Mouse (Mus musculus) embryonic stem cell, embryonic (primary cell): ENCODE results near the gene Ikzf4.

ENCODE experiments used
- CTCF ChIA-PET, 4 experiments: fragments of 300-600 bp in 2 of 4; fragments of 350-600 bp in 2 of 4; sonication (Branson Sonifier 250); formaldehyde crosslinking; loops; one replicate each; lab custom pipeline; 2022; ENCODE audit warnings: inconsistent platforms in 2 of 4; lab: Charles Lee
- POLR2A ChIA-PET, 4 experiments: fragments of 300-600 bp in 2 of 4; fragments of 350-600 bp in 2 of 4; sonication (Branson Sonifier 250); formaldehyde crosslinking; loops; one replicate each; lab custom pipeline; 2022; ENCODE audit warnings: antibody characterized with exemption in 4 of 4, inconsistent platforms in 1 of 4; lab: Charles Lee

Ikzf4 gene

GRCm38 (mm10) chr10:128656731-128657130 is 10.9 kb upstream of the Ikzf4 start:
- POLR2A ChIA-PET: interaction anchor here in 2 of 4 experiments (0.5 to 1.5 kb wide), 4 partner anchors 24 to 55 kb away, joined by 3 to 4 read pairs (median 4); partner anchors contain the start of gene Cdk2 (in 1 of the 2)
- CTCF ChIA-PET: no interaction called here

GRCm38 (mm10) chr10:128655254-128655653 is 9.5 kb upstream of the Ikzf4 start:
- ChIA-PET CTCF (interaction anchor here in 2 of 4 experiments (0.8 to 0.9 kb wide), 2 partner anchors 9 to 43 kb away, joined by 3 to 6 read pairs; no protein-coding TSS in a partner anchor), POLR2A (interaction anchor here in 3 of 4 experiments (0.5 to 2.3 kb wide), 8 partner anchors 9 to 89 kb away, joined by 3 to 12 read pairs (median 4); partner anchors contain the start of genes Pa2g4 (in 1 of the 3) and Rps26 (in 1 of the 3))

GRCm38 (mm10) chr10:128653866-128654265 is 8.1 kb upstream of the Ikzf4 start:
- ChIA-PET POLR2A (interaction anchor here in 3 of 4 experiments (0.6 to 2.3 kb wide), 12 partner anchors 9 to 107 kb away, joined by 3 to 12 read pairs (median 4); partner anchors contain the start of genes Ikzf4 (in 1 of the 3) and Rab5b (in 1 of the 3)), CTCF (interaction anchor here in 1 of 4 experiments (1.6 kb wide), 1 partner anchor 9 kb away, joined by 6 read pairs; no protein-coding TSS in a partner anchor)

GRCm38 (mm10) chr10:128646139-128647089 is 623 bp upstream of the Ikzf4 start:
- ChIA-PET CTCF (interaction anchor here in 2 of 4 experiments (0.5 to 0.8 kb wide), 3 partner anchors 8 to 50 kb away, joined by 3 to 7 read pairs (median 6); partner anchors contain the start of gene Rab5b (in 1 of the 2)), POLR2A (interaction anchor here (0.6 to 6.9 kb wide), 29 partner anchors 9 to 451 kb away, joined by 3 to 48 read pairs (median 4); partner anchors contain the start of genes Pa2g4 (in 2 of the 4), Suox (in 2 of the 4) and Rab5b (in 1 of the 4))

GRCm38 (mm10) chr10:128642749-128643148 is 3.0 kb downstream of the Ikzf4 start:
- POLR2A ChIA-PET: interaction anchor here in 2 of 4 experiments (1.0 to 6.9 kb wide), 14 partner anchors 10 to 162 kb away, joined by 3 to 48 read pairs (median 4); partner anchors contain the start of genes Rab5b (in 1 of the 2) and Suox (in 1 of the 2)
- CTCF ChIA-PET: interaction anchor here in 2 of 4 experiments (0.5 to 0.6 kb wide), 2 partner anchors 46 to 266 kb away, joined by 3 read pairs; no protein-coding TSS in a partner anchor

GRCm38 (mm10) chr10:128641871-128642270 is 3.9 kb downstream of the Ikzf4 start:
- ChIA-PET POLR2A (interaction anchor here in 3 of 4 experiments (0.6 to 6.9 kb wide), 13 partner anchors 9 to 160 kb away, joined by 3 to 48 read pairs (median 5); no protein-coding TSS in a partner anchor), CTCF (interaction anchor here in 2 of 4 experiments (0.7 kb wide), 2 partner anchors 19 to 267 kb away, joined by 5 read pairs; no protein-coding TSS in a partner anchor)

- ChIA-PET CTCF (interaction anchor here in 3 of 4 experiments (0.6 to 0.8 kb wide), 4 partner anchors 28 to 1832 kb away, joined by 3 to 5 read pairs (median 4); no protein-coding TSS in a partner anchor), POLR2A (interaction anchor here in 3 of 4 experiments (0.7 to 6.9 kb wide), 8 partner anchors 8 to 136 kb away, joined by 3 to 48 read pairs (median 5); partner anchors contain the start of gene Rab5b (in 1 of the 3))
These were observed 4.9 kb downstream of the Ikzf4 start for GRCm38 (mm10) chr10:128640891-128641290.

- POLR2A ChIA-PET: interaction anchor here in 2 of 4 experiments (0.5 to 2.5 kb wide), 7 partner anchors 8 to 41 kb away, joined by 3 to 15 read pairs (median 4); partner anchors contain the start of gene Rps26 (in 1 of the 2)
- CTCF ChIA-PET: no interaction called here
These were observed 5.8 kb downstream of the Ikzf4 start for GRCm38 (mm10) chr10:128639999-128640398.

GRCm38 (mm10) chr10:128637011-128637410 is 8.8 kb downstream of the Ikzf4 start:
- ChIA-PET CTCF (interaction anchor here in 1 of 4 experiments (0.6 to 1.7 kb wide), 3 partner anchors 15 to 1099 kb away, joined by 3 to 4 read pairs (median 3); no protein-coding TSS in a partner anchor), POLR2A (interaction anchor here in 3 of 4 experiments (0.6 to 7.2 kb wide), 22 partner anchors 8 to 1666 kb away, joined by 3 to 99 read pairs (median 4); partner anchors contain the start of genes Ikzf4 (in 2 of the 3), Pa2g4 (in 1 of the 3), Rps26 (in 1 of the 3) and Suox (in 1 of the 3))

- CTCF ChIA-PET: interaction anchor here in 2 of 4 experiments (0.6 to 1.7 kb wide), 5 partner anchors 14 to 1099 kb away, joined by 3 to 4 read pairs (median 3); no protein-coding TSS in a partner anchor
- POLR2A ChIA-PET: interaction anchor here (0.5 to 7.2 kb wide), 27 partner anchors 8 to 1666 kb away, joined by 3 to 99 read pairs (median 3); partner anchors contain the start of genes Ikzf4 (in 2 of the 4), Pa2g4 (in 1 of the 4), Rps26 (in 1 of the 4) and Suox (in 1 of the 4)
These were observed 9.2 kb downstream of the Ikzf4 start for GRCm38 (mm10) chr10:128636561-128636960.

GRCm38 (mm10) chr10:128635697-128636096 is 10.1 kb downstream of the Ikzf4 start:
- ChIA-PET POLR2A (interaction anchor here in 3 of 4 experiments (0.6 to 7.2 kb wide), 21 partner anchors 9 to 908 kb away, joined by 3 to 99 read pairs (median 4); partner anchors contain the start of genes Ikzf4 (in 2 of the 3), Pa2g4 (in 1 of the 3) and Rps26 (in 1 of the 3)), CTCF (interaction anchor here in 1 of 4 experiments (0.6 to 1.7 kb wide), 4 partner anchors 13 to 1452 kb away, joined by 3 to 6 read pairs (median 4); no protein-coding TSS in a partner anchor)

- ChIA-PET CTCF (interaction anchor here (0.5 to 1.3 kb wide), 7 partner anchors 10 to 142 kb away, joined by 3 to 4 read pairs (median 3); partner anchors contain the start of gene Suox (in 1 of the 4)), POLR2A (interaction anchor here (0.5 to 7.2 kb wide), 58 partner anchors 9 to 1614 kb away, joined by 3 to 99 read pairs (median 4); partner anchors contain the start of genes Suox (in 3 of the 4), Zc3h10 (in 3 of the 4), Esyt1 (in 2 of the 4) and Ikzf4 (in 2 of the 4))
These were observed 14.2 kb downstream of the Ikzf4 start for GRCm38 (mm10) chr10:128631571-128631970.

- POLR2A ChIA-PET: interaction anchor here in 3 of 4 experiments (0.6 to 5.4 kb wide), 4 partner anchors 14 to 394 kb away, joined by 4 to 48 read pairs (median 5); partner anchors contain the start of gene Ikzf4 (in 1 of the 3)
- CTCF ChIA-PET: interaction anchor here in 1 of 4 experiments (1.2 kb wide), 1 partner anchor 8 kb away, joined by 4 read pairs; no protein-coding TSS in a partner anchor
These were observed 15.5 kb downstream of the Ikzf4 start for GRCm38 (mm10) chr10:128630306-128630705.

GRCm38 (mm10) chr10:128629746-128630145 is 16.0 kb downstream of the Ikzf4 start:
- ChIA-PET POLR2A (interaction anchor here in 2 of 4 experiments (0.6 to 5.4 kb wide), 5 partner anchors 9 to 393 kb away, joined by 3 to 48 read pairs (median 5); partner anchors contain the start of gene Ikzf4 (in 1 of the 2)), CTCF (interaction anchor here in 1 of 4 experiments (1.2 kb wide), 1 partner anchor 45 kb away, joined by 3 read pairs; no protein-coding TSS in a partner anchor)

GRCm38 (mm10) chr10:128627398-128628317 is 18.1 kb downstream of the Ikzf4 start:
- ChIA-PET CTCF (interaction anchor here in 3 of 4 experiments (0.5 to 0.7 kb wide), 5 partner anchors 11 to 47 kb away, joined by 3 to 7 read pairs (median 3); no protein-coding TSS in a partner anchor), POLR2A (interaction anchor here in 2 of 4 experiments (0.6 to 2.7 kb wide), 7 partner anchors 14 to 828 kb away, joined by 3 to 6 read pairs (median 5); partner anchors contain the start of gene Pa2g4 (in 1 of the 2))
